Mouse (Mus musculus): ENCODE results near the gene Cnih2.

DNA sequence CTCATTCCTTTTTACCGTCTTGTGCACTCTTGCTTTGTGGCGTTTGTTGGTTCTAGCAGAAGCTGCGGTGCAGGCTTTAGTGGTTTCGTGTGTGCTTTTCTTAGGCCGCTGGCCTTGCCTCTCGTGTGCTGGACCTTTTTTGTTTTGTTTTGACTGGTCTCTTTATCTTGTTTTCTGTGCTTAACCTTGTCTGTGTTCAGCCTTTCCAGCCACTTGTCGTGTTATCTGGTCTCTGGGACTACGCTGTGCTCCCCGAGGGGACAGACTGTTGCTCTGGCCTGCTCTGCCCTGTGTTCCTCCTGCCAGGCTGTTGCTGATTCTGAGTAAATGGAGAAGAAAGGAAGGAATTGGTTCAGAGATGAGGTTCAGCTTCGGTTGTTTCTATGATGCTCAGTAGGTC is 24.2 kb upstream of the Cnih2 start:
- TF ChIP-seq CTCF (IDR thresholded peaks at IDR 0.05) (no peak), EP300 (IDR thresholded peaks at IDR 0.05) (no peak)
